Mouse (Mus musculus) ES-Bruce4 (cell line): Measurements from ENCODE around the gene Parn. TPM values are rescaled to one million over a fixed set of nuclear protein-coding genes. Genes with fewer than 3 reads are reported as not detected.

Experiments used
- H3K27ac ChIP-seq: 2 replicates; pipeline ENCODE4 v1.5.1; 2012; ENCODE audit warnings: low read length, inconsistent platforms; ENCODE audit not compliant: insufficient read depth
- H3K27me3 ChIP-seq: 2 replicates; pipeline ENCODE4 v1.6.1; 2012; ENCODE audit warnings: mild to moderate bottlenecking, low read length, inconsistent platforms; ENCODE audit not compliant: control insufficient read depth, poor library complexity, insufficient read depth, severe bottlenecking
- H3K36me3 ChIP-seq: 2 replicates; pipeline ENCODE4 v1.6.1; 2012; ENCODE audit warnings: inconsistent platforms, mild to moderate bottlenecking, low read length, moderate library complexity; ENCODE audit not compliant: control insufficient read depth, poor library complexity, insufficient read depth, severe bottlenecking
- H3K4me1 ChIP-seq: one replicate; pipeline ENCODE4 v1.8.1; 2011; ENCODE audit warnings: low read length; ENCODE audit not compliant: control insufficient read depth, insufficient read depth
- H3K4me3 ChIP-seq: 2 replicates; pipeline ENCODE4 v1.5.1; 2011; ENCODE audit warnings: low read depth, mild to moderate bottlenecking, low read length
- H3K9ac ChIP-seq: 2 replicates; pipeline ENCODE4 v1.6.1; 2012; ENCODE audit warnings: low read depth, mild to moderate bottlenecking, inconsistent platforms; ENCODE audit not compliant: poor library complexity, severe bottlenecking
- H3K9me3 ChIP-seq: replicated peaks from 2 replicates; pipeline ENCODE4 v1.6.1; 2012; ENCODE audit warnings: mild to moderate bottlenecking, low read length, inconsistent platforms; ENCODE audit not compliant: control insufficient read depth, poor library complexity, insufficient read depth, severe bottlenecking
- CTCF ChIP-seq: IDR thresholded peaks from one replicate; pipeline ENCODE4 v1.8.1; 2011; ENCODE audit warnings: low read depth, low read length
- EP300 ChIP-seq: IDR thresholded peaks from 2 replicates; pipeline ENCODE4 v1.6.1; 2011; ENCODE audit warnings: low read depth, low read length; ENCODE audit not compliant: insufficient read depth
- POLR2A ChIP-seq: IDR thresholded peaks from one replicate; pipeline ENCODE4 v1.8.1; 2011; ENCODE audit warnings: low read length; ENCODE audit not compliant: insufficient read depth
- polyA plus RNA-seq: library from polyadenylated mRNA; stranded (reverse); fragments of >200 nt; gene quantifications from 2 replicates; pipeline ENCODE4 v1.2.4, GENCODE M21; 2011; ENCODE audit warnings: low read depth; ENCODE audit not compliant: missing spikeins, insufficient read depth, insufficient read length

The Parn gene
- polyA plus RNA-seq, 1 experiment = 68.0 TPM

DNA sequence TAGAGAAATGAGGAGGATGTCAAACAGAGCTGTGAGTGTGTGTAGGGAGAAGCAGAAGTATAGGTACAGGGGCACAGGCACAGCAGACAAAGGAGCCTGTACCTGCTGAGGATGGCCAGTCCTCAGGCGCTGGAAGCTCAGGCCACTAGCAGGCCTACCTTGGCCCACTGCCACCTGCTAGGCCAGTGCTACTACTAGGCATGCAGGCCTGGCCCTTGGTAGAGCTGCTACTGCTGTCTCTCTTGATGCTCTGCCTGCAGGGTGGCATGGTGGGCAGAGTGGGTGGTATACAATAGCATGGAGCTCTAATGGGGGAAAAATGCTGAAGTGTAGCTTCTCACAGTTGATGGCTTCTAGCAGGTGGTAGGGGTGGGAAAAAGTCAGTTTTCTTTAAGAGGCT is 88.0 kb downstream of the Parn start:
- H3K4me3 ChIP-seq = no peak overlapping the region
- no peak overlapping the region for H3K9ac ChIP-seq

GRCm38 (mm10) chr16:13575306-13575705 is 92.7 kb downstream of the Parn start:
- Histone ChIP-seq H3K4me1 (no peaks in the 10 kb centered on the region), H3K4me3 (no peak overlapping the region), H3K36me3 (no peaks in the 10 kb centered on the region), H3K27me3 (no peaks in the 10 kb centered on the region), H3K9ac (no peak overlapping the region), H3K9me3 (no peaks in the 10 kb centered on the region), H3K27ac (no peak overlapping the region)
- no peak for TF ChIP-seq EP300
- TF ChIP-seq CTCF = no peak
- no peak for TF ChIP-seq POLR2A

More for the DNA sequence above, 88.0 kb downstream of the Parn start:
- Histone ChIP-seq H3K27me3 (no peaks in the 10 kb centered on the region), H3K27ac (no peak overlapping the region), H3K4me1 (no peaks in the 10 kb centered on the region), H3K36me3 (peaks cover 4% of the 10 kb centered on the region; the same call in 1 of the 2 replicates), H3K9me3 (no peaks in the 10 kb centered on the region)
- TF ChIP-seq EP300 = no peak

GRCm38 (mm10) chr16:13568280-13568679 is 99.7 kb downstream of the Parn start:
- no peaks in the 10 kb centered on the region for H3K9me3 ChIP-seq
- no peaks in the 10 kb centered on the region for H3K27me3 ChIP-seq
- H3K27ac ChIP-seq = no peak overlapping the region
- TF ChIP-seq CTCF (no peak), POLR2A (no peak), EP300 (no peak)
- H3K9ac ChIP-seq = no peak overlapping the region
- H3K36me3 ChIP-seq = no peaks in the 10 kb centered on the region
- H3K4me1 ChIP-seq = no peaks in the 10 kb centered on the region
- H3K4me3 ChIP-seq = no peak overlapping the region

DNA sequence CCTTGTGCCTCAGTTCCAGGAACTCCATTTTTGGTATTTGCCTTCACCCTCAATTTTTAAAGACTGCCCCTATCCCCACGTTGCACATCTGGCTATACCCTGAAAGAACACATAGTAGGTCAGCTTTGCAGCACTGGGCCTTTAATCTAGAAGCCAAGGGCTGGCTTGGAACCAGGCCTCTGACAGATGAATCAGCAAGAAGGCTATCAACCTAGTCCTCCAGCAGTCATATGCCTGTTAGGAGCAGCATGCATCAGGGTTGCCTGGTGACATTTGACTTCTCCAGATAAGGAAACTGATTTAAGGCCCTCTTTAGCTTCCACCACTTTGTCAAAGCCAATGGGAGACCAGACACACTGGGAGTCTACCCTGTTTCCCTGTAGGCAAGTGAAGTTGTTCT is 100.4 kb downstream of the Parn start:
- H3K27ac ChIP-seq = no peak overlapping the region
- TF ChIP-seq EP300 = no peak
- TF ChIP-seq CTCF = no peak
- TF ChIP-seq POLR2A = no peak
- no peak overlapping the region for H3K4me3 ChIP-seq
- H3K9me3 ChIP-seq = no peaks in the 10 kb centered on the region
- H3K36me3 ChIP-seq = no peaks in the 10 kb centered on the region
- no peak overlapping the region for H3K9ac ChIP-seq
- H3K4me1 ChIP-seq = no peaks in the 10 kb centered on the region
- H3K27me3 ChIP-seq = no peaks in the 10 kb centered on the region

DNA sequence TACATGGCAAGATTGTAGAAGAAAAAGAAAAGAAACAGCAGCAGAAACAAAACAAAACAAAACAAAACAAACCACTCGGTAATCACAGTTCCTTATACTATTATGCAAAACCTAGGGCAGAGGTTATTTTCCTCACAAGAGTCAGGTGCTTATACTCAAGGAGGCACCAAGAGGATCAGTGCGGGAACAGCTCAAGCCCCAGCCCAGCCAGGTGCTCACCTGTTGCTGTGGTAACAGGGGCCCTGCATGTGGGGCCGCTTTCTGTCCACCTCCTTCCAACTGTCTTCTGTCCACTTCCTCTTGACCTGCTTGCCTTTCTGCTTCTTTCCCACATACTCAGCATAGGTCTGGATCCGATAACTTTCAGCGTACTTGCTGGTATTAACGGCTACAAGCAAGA is 101.6 kb downstream of the Parn start:
- TF ChIP-seq CTCF = no peak
- TF ChIP-seq EP300 = no peak
- no peak for TF ChIP-seq POLR2A
- Histone ChIP-seq H3K36me3 (no peaks in the 10 kb centered on the region), H3K4me1 (no peaks in the 10 kb centered on the region), H3K9me3 (no peaks in the 10 kb centered on the region), H3K9ac (no peak overlapping the region), H3K27me3 (no peaks in the 10 kb centered on the region), H3K4me3 (no peak overlapping the region), H3K27ac (no peak overlapping the region)

GRCm38 (mm10) chr16:13565291-13565690 is 102.7 kb downstream of the Parn start:
- TF ChIP-seq CTCF = no peak
- no peak for TF ChIP-seq EP300
- TF ChIP-seq POLR2A = no peak
- H3K9ac ChIP-seq = no peak overlapping the region
- no peaks in the 10 kb centered on the region for H3K4me1 ChIP-seq
- no peaks in the 10 kb centered on the region for H3K27me3 ChIP-seq
- H3K27ac ChIP-seq = no peak overlapping the region
- H3K9me3 ChIP-seq = no peaks in the 10 kb centered on the region
- H3K4me3 ChIP-seq = no peak overlapping the region
- H3K36me3 ChIP-seq = no peaks in the 10 kb centered on the region
